Mouse (Mus musculus): Measurements from ENCODE around the gene Sema6d.

- no peak for TF ChIP-seq GATA1 (IDR thresholded peaks at IDR 0.05; ENCODE audit: low read length)
- no peak for TF ChIP-seq TAL1 (IDR thresholded peaks at IDR 0.05; ENCODE audit: low read length)
These were observed 474.0 kb downstream of the Sema6d start for GRCm38 (mm10) chr2:124563759-124564158.

Data from erythroblast, embryonic 14.5 days (primary cell).